Mouse (Mus musculus): ENCODE measurements around the gene Pxk. TPM values are rescaled to one million over a fixed set of nuclear protein-coding genes. Genes with fewer than 3 reads are reported as not detected.
A peak's percentile ranks its signal among the peaks of the same experiment; 100 is the strongest.

The Pxk gene
- polyA plus RNA-seq, 1 experiment from 2014 or later = 67.9 TPM

DNA sequence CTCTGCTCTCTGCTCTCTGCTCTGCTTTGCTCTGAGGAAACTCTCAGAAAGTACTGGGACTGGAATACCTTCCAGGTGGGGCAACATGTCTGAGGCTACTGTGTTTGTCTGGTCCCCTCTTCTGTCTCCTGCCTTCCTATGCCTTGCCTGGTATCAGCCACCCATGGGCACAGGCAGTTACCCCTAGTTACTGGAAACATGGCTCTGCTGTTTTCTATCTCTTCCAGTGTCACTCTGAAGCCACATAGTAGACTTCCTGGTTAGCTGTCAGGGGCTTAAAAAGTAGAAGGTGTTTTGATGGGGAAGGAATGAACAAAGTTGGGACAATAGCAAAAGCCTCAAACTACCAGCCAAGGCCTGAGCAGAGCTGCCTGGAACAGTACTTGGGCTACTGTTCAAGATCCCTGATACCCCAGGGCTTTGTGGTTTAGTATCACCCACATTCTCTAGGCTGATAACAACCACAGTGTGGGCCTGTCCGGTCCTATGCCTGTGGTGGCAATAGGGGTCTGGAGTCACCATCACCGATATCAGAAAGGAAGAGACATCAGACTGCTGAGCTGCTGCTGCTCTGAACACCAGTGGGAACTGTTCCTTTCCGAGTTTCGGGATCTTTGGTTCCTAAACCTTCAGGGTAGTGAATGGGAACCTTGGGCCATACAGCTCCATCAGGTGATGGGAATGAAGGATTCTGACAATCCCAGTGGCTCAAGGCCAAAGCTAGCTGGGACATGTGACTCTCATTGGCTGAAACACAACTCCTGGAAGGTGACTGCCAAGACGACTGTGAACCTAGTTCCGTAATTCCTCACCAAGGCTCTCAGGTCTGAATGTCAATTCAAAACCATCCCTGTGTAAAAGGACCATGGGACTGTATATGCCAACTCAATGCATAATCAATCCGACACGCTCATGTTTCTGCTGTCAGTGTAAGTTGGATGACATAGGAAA lies 33.9 kb upstream of the Pxk start:
- no peak overlapping the region for H3K4me3 ChIP-seq (ENCODE audit: low read length)
- H3K27me3 ChIP-seq (replicated peaks; ENCODE audit: control insufficient read depth, insufficient read depth, low read length) = no peaks in the 10 kb centered on the region
- WGBS = 82% methylated on average over 8 of the region's 8 CpGs
- no peak overlapping the region for H3K27ac ChIP-seq (ENCODE audit: low read depth, low read length)
- no peaks in the 10 kb centered on the region for H3K9me3 ChIP-seq (ENCODE audit: control insufficient read depth, low read length)
- H3K36me3 ChIP-seq (ENCODE audit: control insufficient read depth, insufficient read depth, low read length) = no peaks in the 10 kb centered on the region
- no peak overlapping the region for H3K9ac ChIP-seq (ENCODE audit: low read depth, low read length)
- ATAC-seq = no peak
- no peak overlapping the region for H3K4me2 ChIP-seq (ENCODE audit: low read length)
- H3K4me1 ChIP-seq (ENCODE audit: control insufficient read depth, insufficient read depth, low read depth, low read length) = peaks cover 2% of the 10 kb centered on the region; the same call in 1 of the 2 replicates

DNA sequence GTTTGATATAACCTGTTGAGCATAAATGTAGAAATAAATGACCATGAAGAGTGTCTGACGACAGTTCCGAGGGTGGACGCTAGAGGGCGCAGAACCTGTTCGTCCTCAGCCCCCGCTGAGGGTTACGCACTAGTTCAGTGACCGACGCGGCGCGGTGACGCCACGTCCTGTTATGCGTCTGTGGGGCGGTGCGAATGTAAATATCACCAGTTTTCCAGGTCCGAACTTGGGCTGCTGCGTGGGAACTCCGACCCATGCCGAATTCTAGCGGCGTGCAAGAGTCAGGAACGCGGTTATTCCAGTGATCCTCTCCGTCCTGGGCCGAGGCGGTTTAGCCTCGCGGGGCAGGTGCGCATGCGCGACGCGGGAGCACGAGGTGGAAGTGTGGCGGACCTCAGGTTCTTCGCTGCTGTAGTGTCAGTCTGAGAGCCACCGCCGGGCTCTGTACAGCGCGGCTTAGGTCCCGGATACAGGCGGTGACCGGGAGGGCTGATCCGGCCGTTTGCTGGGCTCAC lies 17.8 kb upstream of the Pxk start, which contains the start of gene Rpp14:
Rpp14 (plus strand) TSS at position 203 of the 515 bp plus-strand sequence.
- ATAC-seq = peak; percentile 97
- H3K4me3 ChIP-seq (ENCODE audit: low read length) = peak within 1 kb of the TSS; percentile 75
- peak within 1 kb of the TSS; percentile 93 for H3K4me2 ChIP-seq (ENCODE audit: low read length)
- H3K9ac ChIP-seq (ENCODE audit: low read depth, low read length) = peak within 1 kb of the TSS; percentile 78
- H3K36me3 ChIP-seq (ENCODE audit: control insufficient read depth, insufficient read depth, low read length) = peaks cover 5% of the 10 kb centered on the region
- under 1% methylated on average over 47 of the region's 47 CpGs for WGBS
- peak within 1 kb of the TSS; percentile 97 for H3K27ac ChIP-seq (ENCODE audit: low read depth, low read length)
- no peaks in the 10 kb centered on the region for H3K27me3 ChIP-seq (replicated peaks; ENCODE audit: control insufficient read depth, insufficient read depth, low read length)
- H3K4me1 ChIP-seq (ENCODE audit: control insufficient read depth, insufficient read depth, low read depth, low read length) = peaks cover 13% of the 10 kb centered on the region
- no peaks in the 10 kb centered on the region for H3K9me3 ChIP-seq (ENCODE audit: control insufficient read depth, low read length)

GRCm38 (mm10) chr14:8080718-8081117 lies 17.3 kb upstream of the Pxk start:
- peak; percentile 37 for ATAC-seq

GRCm38 (mm10) chr14:8082949-8083348 lies 15.1 kb upstream of the Pxk start:
- no peak for ATAC-seq
- 94% methylated on average over 1 of the region's 1 CpGs for WGBS
- no peak overlapping the region for H3K4me3 ChIP-seq (ENCODE audit: low read length)
- H3K9ac ChIP-seq (ENCODE audit: low read depth, low read length) = no peak overlapping the region
- no peak overlapping the region for H3K27ac ChIP-seq (ENCODE audit: low read depth, low read length)
- peaks cover 13% of the 10 kb centered on the region for H3K4me1 ChIP-seq (ENCODE audit: control insufficient read depth, insufficient read depth, low read depth, low read length)
- H3K9me3 ChIP-seq (ENCODE audit: control insufficient read depth, low read length) = no peaks in the 10 kb centered on the region
- no peaks in the 10 kb centered on the region for H3K27me3 ChIP-seq (replicated peaks; ENCODE audit: control insufficient read depth, insufficient read depth, low read length)
- no peak overlapping the region for H3K4me2 ChIP-seq (ENCODE audit: low read length)
- H3K36me3 ChIP-seq (ENCODE audit: control insufficient read depth, insufficient read depth, low read length) = peaks cover 20% of the 10 kb centered on the region

More at GRCm38 (mm10) chr14:8080718-8081117, 17.3 kb upstream of the Pxk start:
- Histone ChIP-seq H3K27ac (ENCODE audit: low read depth, low read length) (peak overlapping the region; percentile 97), H3K27me3 (replicated peaks; ENCODE audit: control insufficient read depth, insufficient read depth, low read length) (no peaks in the 10 kb centered on the region), H3K36me3 (ENCODE audit: control insufficient read depth, insufficient read depth, low read length) (peaks cover 9% of the 10 kb centered on the region), H3K9ac (ENCODE audit: low read depth, low read length) (peak overlapping the region; percentile 78), H3K4me1 (ENCODE audit: control insufficient read depth, insufficient read depth, low read depth, low read length) (peaks cover 13% of the 10 kb centered on the region), H3K4me2 (ENCODE audit: low read length) (peak overlapping the region; percentile 93), H3K9me3 (ENCODE audit: control insufficient read depth, low read length) (no peaks in the 10 kb centered on the region), H3K4me3 (ENCODE audit: low read length) (peak overlapping the region; percentile 75)
- 5% methylated on average over 11 of the region's 11 CpGs for WGBS

GRCm38 (mm10) chr14:8089016-8089415 lies 9.0 kb upstream of the Pxk start:
- Histone ChIP-seq H3K9me3 (ENCODE audit: control insufficient read depth, low read length) (no peaks in the 10 kb centered on the region), H3K4me3 (ENCODE audit: low read length) (no peak overlapping the region), H3K27ac (ENCODE audit: low read depth, low read length) (no peak overlapping the region), H3K27me3 (replicated peaks; ENCODE audit: control insufficient read depth, insufficient read depth, low read length) (no peaks in the 10 kb centered on the region), H3K36me3 (ENCODE audit: control insufficient read depth, insufficient read depth, low read length) (peaks cover 34% of the 10 kb centered on the region), H3K4me1 (ENCODE audit: control insufficient read depth, insufficient read depth, low read depth, low read length) (peaks cover 4% of the 10 kb centered on the region; the same call in 1 of the 2 replicates), H3K9ac (ENCODE audit: low read depth, low read length) (no peak overlapping the region), H3K4me2 (ENCODE audit: low read length) (no peak overlapping the region)
- ATAC-seq = no peak
- 94% methylated on average over 2 of the region's 2 CpGs for WGBS

- no peak overlapping the region for H3K27ac ChIP-seq (ENCODE audit: low read depth, low read length)
- 0 out of 2 replicates have a peak, but pooled peaks have one; percentile 40 for ATAC-seq
- 90% methylated on average over 2 of the region's 2 CpGs for WGBS
- peaks cover 21% of the 10 kb centered on the region for H3K36me3 ChIP-seq (ENCODE audit: control insufficient read depth, insufficient read depth, low read length)
- H3K4me1 ChIP-seq (ENCODE audit: control insufficient read depth, insufficient read depth, low read depth, low read length) = peaks cover 6% of the 10 kb centered on the region
- H3K4me2 ChIP-seq (ENCODE audit: low read length) = no peak overlapping the region
- no peaks in the 10 kb centered on the region for H3K27me3 ChIP-seq (replicated peaks; ENCODE audit: control insufficient read depth, insufficient read depth, low read length)
- no peak overlapping the region for H3K9ac ChIP-seq (ENCODE audit: low read depth, low read length)
- H3K4me3 ChIP-seq (ENCODE audit: low read length) = no peak overlapping the region
- no peaks in the 10 kb centered on the region for H3K9me3 ChIP-seq (ENCODE audit: control insufficient read depth, low read length)
Observed at GRCm38 (mm10) chr14:8092573-8092972, 5.4 kb upstream of the Pxk start.

- H3K9me3 ChIP-seq (ENCODE audit: control insufficient read depth, low read length) = no peaks in the 10 kb centered on the region
- H3K4me3 ChIP-seq (ENCODE audit: low read length) = no peak overlapping the region
- H3K4me1 ChIP-seq (ENCODE audit: control insufficient read depth, insufficient read depth, low read depth, low read length) = peaks cover 9% of the 10 kb centered on the region
- peaks cover 17% of the 10 kb centered on the region for H3K36me3 ChIP-seq (ENCODE audit: control insufficient read depth, insufficient read depth, low read length)
- no peak for ATAC-seq
- no peak overlapping the region for H3K4me2 ChIP-seq (ENCODE audit: low read length)
- H3K9ac ChIP-seq (ENCODE audit: low read depth, low read length) = no peak overlapping the region
- 38% methylated on average over 5 of the region's 5 CpGs for WGBS
- H3K27me3 ChIP-seq (replicated peaks; ENCODE audit: control insufficient read depth, insufficient read depth, low read length) = no peaks in the 10 kb centered on the region
- no peak overlapping the region for H3K27ac ChIP-seq (ENCODE audit: low read depth, low read length)
Observed at GRCm38 (mm10) chr14:8093427-8093826, 4.6 kb upstream of the Pxk start.

- H3K4me3 ChIP-seq (ENCODE audit: low read length) = no peak overlapping the region
- H3K4me2 ChIP-seq (ENCODE audit: low read length) = no peak overlapping the region
- peaks cover 19% of the 10 kb centered on the region for H3K4me1 ChIP-seq (ENCODE audit: control insufficient read depth, insufficient read depth, low read depth, low read length)
- H3K36me3 ChIP-seq (ENCODE audit: control insufficient read depth, insufficient read depth, low read length) = peaks cover 5% of the 10 kb centered on the region; the same call in 1 of the 2 replicates
- no peak for ATAC-seq
- no peaks in the 10 kb centered on the region for H3K9me3 ChIP-seq (ENCODE audit: control insufficient read depth, low read length)
- 72% methylated on average over 3 of the region's 3 CpGs for WGBS
- no peak overlapping the region for H3K27ac ChIP-seq (ENCODE audit: low read depth, low read length)
- H3K9ac ChIP-seq (ENCODE audit: low read depth, low read length) = no peak overlapping the region
- no peaks in the 10 kb centered on the region for H3K27me3 ChIP-seq (replicated peaks; ENCODE audit: control insufficient read depth, insufficient read depth, low read length)
Observed at GRCm38 (mm10) chr14:8094931-8095561, 3.0 kb upstream of the Pxk start.

DNA sequence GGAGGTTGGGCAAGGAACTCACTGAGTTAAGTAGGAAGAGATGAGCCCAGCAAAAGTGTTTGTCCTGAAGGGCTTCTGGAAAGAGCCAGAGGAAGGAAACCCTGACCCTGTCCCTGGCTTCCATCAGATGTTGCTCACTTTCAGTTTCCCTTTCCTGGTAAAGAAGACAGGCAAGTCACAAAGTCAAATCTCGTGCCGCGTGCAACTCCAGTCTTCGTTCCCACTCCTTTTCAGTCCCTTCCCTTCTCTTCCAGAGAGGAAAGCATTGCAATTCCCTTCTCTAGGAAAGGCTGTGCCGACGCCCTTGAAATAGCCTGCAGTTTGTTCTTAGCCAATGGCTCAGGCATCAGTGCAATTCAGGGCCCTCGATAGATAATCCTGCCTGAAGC lies 2.5 kb upstream of the Pxk start:
- WGBS = 78% methylated on average over 7 of the region's 7 CpGs
- H3K27me3 ChIP-seq (replicated peaks; ENCODE audit: control insufficient read depth, insufficient read depth, low read length) = no peaks in the 10 kb centered on the region
- peaks cover 24% of the 10 kb centered on the region for H3K4me1 ChIP-seq (ENCODE audit: control insufficient read depth, insufficient read depth, low read depth, low read length)
- H3K4me2 ChIP-seq (ENCODE audit: low read length) = no peak overlapping the region
- no peak overlapping the region for H3K4me3 ChIP-seq (ENCODE audit: low read length)
- H3K36me3 ChIP-seq (ENCODE audit: control insufficient read depth, insufficient read depth, low read length) = 0 out of 2 replicates have a peak, but pooled peaks cover under 1% of the 10 kb centered on the region
- ATAC-seq = no peak
- H3K9ac ChIP-seq (ENCODE audit: low read depth, low read length) = no peak overlapping the region
- H3K27ac ChIP-seq (ENCODE audit: low read depth, low read length) = no peak overlapping the region
- no peaks in the 10 kb centered on the region for H3K9me3 ChIP-seq (ENCODE audit: control insufficient read depth, low read length)

All from hindbrain, embryonic 16.5 days (tissue).